Mouse (Mus musculus): ENCODE measurements around the gene Dapk1.

The Dapk1 gene

DNA sequence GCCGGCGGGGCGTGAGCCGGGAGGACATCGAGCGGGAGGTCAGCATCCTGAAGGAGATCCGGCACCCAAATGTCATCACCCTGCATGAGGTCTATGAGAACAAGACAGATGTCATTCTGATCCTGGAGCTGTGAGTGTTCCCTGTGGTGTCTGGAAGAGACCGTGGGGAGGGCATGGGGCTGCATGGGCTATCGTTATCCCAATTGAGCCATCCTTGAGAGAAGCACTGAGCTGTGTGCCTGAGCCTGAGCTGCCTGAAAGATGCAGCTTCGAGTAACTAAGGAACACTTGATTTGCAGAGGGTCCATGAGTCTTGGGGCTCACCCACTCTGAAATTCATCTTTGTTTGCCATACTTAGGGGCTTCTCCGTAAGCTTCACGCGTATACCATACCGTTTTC, 94.6 kb downstream of the Dapk1 start:
- WGBS = 71% methylated on average over 14 of the region's 14 CpGs

DNA sequence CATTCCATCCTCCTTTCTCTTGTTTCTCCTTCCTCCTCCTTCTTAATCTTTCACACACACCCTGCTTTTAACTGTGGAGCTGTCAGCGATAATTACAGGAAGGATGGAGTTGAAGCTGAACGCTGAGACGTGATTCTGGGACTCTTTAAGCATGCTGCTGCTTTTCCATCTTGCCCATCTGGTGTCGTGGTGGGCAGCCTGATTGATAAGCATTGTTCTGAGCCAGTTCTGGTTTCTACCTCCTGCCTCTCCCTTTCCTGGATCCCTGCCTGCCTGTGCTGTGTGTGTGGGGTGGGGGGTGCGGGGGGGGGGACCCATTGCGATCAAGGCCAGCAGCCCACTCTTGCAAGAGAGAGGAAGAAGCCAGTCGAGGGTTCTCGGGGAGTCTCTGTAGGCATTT, 95.0 kb downstream of the Dapk1 start:
- WGBS = 36% methylated on average over 8 of the region's 8 CpGs

DNA sequence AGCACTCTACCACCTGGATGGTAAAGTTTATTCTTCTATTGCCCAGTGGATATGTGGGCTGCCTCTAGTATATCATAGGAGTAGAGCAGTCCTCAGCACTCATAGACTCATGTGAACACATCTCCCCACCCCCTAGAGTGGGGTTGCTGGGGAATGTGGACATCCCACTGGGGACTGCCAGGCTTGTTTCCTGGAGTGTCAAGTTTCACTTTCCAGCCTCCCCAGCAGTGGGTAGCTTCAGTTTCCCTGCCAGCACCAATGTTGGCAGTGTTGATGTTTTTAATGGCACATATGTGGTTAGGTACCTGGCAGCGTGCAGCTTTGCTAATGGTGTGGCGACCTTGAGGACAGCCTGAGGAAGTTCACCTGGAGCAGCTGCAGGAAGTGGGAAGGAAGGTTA, 96.3 kb downstream of the Dapk1 start:
- WGBS = 68% methylated on average over 2 of the region's 2 CpGs

DNA sequence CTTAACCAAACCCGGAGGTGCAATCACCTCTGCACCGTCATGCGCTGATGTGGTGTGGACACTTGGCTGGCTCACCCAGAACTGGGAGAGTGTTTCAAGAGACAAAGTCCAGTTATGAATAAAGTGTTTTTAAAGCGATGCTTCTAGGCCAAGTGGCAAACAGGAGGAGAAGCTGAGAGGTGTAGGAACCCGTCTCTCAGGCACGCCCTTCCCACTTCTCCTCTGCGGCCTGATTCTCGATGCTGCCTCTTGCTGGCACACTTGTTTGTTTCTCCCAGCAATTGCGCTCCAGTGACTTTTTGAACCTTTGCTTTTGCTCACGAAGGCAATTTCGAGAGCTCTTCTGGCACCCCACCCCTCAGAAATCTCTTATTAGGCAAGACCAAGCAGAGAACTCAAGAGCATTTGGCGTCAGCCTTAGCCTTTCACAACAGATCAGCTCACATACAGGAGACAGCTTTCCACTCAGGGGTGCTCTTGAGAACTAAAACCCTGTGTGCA, 100.0 kb downstream of the Dapk1 start:
- WGBS = 74% methylated on average over 12 of the region's 12 CpGs

DNA sequence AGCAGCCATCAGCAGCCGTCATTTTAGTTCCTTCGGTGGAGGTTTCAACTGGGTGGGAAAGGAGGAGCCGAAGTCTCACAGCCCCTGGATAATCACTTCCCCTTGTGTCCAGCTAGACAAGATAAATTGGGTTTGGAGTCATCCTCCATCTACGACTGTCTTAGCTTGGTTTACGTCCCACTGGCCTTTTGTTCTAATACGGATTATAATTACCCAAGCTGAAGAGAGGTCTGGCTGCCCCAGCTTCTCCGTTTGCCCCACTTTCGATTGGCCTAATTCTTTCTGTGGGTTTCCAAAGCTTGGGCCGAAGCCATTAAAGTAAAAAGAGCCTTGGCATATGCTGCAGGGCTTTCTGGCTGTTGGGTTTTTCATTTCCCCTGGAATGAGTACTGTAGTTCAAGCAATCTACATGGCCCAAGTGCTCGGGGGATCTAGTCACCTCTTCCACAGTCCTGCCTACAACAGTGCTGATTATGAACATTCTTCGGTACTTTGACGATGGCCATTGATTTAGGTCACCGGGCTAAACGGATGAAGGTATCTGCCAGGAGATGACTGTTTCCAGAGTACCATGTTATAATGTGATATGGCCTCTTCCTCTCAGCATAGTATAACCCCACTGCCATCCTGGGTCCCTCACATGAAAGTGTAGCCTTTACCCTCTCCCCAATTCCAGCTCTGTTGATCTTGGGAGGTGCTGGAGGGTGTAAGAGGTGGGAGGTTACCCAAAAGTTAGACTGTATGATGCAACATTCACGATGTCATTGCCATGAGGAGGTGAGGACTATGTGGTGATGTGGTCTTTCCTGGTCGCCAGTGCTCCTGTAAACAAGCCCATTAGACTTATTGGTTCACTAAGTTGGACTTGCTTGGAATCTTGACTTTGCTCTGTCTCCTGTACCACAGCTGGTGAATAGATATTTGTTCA, 106.1 kb downstream of the Dapk1 start:
- WGBS = 62% methylated on average over 16 of the region's 16 CpGs

DNA sequence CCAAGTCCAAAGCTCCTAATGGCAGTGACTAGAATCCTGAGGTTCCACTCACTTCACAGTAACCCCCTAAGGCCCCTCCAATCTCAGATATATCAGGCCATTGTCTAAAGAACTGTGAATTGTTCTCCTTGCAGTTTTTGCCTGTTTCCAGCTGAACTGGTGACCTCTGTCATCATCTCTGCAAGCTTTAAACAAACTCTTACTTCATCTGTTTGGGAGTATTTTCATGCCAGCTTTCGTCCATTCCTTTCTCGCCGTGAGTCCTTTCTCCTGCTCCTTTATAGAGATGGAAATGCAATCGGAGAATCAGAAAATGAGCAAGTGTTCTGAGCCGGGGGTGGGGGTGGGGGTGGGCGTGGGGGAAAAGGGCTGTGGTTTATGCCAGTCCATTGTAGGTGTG, 107.4 kb downstream of the Dapk1 start:
- 42% methylated on average over 6 of the region's 6 CpGs for WGBS

DNA sequence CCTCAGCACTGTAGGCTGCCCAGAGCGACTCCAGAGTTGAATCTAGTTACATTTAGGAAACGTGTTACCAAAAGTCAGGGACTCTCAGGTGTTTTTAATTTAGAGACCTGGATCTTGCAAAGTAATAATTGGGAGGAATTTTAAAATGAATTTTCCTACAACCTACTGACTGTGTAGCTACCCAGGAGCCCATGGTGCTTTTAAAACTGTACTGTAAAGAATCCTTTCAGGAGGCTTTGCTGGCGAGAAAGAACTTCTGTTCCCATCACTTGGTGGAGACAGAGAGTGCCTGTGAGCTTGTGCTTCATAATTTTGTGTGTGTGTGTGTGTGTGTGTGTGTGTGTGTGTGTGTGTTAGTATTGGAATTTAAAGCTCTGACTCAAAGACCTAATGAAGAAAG, 109.2 kb downstream of the Dapk1 start:
- 66% methylated on average over 3 of the region's 3 CpGs for WGBS

DNA sequence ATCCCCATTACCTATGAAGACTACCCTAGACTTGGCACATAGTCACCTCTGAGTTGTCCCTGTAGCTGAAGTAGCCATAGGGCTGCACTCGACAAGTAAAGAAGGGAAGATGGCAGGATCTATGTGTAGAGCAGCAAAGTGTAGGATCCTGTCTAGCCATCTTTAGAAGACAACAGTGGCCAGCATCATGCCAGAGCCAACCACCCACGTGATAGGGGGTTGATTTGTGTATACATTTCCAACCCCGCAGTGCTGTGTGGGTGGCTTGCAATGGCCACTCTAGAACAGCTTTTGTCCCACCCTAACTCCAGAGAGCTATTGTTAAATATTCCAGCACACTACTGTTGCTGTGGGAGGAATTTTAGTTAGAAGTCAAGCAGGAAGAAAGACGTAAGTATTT, 111.8 kb downstream of the Dapk1 start:
- 60% methylated on average over 4 of the region's 4 CpGs for WGBS

DNA sequence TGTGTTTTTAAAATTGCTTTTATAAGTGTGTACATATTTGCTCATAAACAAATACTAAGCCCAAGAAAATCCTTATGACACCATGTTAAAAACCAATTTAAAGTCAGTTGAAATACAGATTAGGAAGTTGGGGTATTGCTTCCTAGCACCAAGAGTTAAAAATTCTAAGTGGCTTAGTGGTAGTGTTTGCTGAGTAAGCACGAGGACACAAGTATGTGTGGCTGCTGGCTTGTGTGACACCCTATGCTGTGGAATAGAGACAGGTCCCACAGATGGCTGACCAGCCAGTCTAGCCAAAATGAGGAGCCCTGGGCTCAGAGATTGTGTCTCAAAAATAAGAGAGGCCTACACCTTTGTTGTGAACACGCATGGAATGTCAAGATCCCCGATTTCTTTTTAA, 114.4 kb downstream of the Dapk1 start:
- 78% methylated on average over 3 of the region's 3 CpGs for WGBS

DNA sequence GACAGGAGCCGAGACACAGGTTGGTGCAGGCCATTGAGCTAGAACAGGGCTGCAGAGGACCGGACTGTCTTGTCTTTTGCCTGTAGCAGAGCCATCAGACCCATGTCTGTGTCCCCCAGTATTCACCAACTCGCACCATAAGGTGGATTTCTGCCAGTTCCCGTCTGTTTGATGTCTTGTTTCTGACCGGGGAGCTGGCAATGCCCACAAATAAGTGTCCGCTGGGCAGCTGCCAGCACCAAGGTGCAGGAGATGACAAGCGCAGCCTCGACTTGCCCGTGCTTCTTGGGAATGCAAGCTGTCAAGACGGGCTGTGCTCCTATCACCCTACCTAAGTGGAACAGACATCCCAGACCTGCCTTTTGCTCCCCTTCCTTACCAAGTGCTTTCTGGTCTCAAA, 115.7 kb downstream of the Dapk1 start:
- 72% methylated on average over 10 of the region's 10 CpGs for WGBS

DNA sequence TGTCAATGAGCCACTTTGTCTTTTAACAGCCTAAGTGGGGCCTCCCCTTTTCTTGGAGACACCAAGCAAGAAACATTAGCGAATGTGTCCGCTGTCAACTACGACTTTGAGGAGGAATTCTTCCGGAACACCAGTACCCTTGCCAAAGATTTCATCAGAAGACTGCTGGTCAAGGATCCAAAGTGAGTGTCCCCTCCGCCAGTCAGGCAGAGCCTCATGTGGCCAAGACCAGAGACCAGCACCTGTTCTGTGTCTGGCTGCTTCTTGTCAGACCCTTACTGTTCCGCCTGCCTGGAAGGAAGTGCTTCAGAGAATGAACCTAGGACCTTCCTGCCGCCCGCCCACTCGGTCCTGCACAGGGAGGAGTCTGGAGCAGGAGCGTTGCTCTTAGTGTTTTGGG, 117.8 kb downstream of the Dapk1 start:
- 84% methylated on average over 10 of the region's 10 CpGs for WGBS

DNA sequence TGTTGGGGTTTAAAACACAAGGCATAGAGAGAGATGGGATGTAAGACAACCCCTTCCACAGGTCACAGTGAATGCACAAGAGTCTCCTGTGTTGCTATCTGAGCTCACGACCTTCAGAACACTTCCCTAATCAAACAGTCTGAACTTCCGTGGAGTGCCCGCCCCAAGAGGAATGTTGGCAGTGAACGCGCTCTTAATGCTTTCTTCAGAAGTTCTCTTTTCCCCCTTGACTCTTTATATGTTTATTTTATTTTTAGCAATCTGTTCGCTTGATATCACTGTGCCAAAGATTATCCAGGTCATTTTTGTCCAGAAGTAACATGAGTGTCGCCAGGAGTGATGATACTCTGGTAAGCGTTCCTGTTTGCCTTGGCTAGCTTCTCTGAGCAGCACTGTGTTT, 121.0 kb downstream of the Dapk1 start:
- 76% methylated on average over 8 of the region's 8 CpGs for WGBS

DNA sequence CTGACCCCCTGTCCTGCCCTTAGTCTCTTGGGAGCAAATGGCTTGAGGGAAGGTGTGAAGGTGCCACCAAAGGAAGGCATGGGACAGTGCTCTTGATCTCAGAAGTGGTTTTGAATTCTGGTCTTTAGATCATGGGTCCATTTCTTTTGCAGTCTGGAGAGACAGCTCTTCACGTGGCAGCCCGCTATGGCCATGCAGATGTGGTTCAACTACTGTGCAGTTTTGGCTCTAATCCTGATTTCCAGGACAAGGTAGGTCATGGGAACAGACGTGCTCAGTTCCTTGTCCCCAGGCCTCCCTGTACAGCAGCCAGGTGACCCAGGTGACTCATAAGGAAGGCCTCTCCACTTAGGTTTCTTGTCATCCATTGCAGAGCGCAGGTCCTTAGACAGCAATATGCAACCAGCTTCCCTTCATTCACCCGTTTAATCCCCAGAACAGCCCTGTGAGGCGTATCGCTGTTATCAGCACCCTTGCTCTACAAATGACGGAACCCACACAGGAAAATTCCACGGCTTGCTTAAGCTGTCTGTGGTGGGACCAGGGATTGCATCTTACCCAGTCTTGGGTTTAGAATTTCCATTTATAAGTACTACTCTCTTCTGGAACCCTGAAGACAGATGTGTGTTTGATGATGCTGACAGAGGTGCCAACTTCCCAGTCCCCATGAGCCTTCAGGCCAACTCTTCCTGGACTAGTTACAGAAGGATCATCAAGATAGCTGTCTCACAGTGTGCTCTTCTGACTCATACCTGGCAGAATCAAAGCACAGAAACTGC, 126.7 kb downstream of the Dapk1 start:
- 83% methylated on average over 9 of the region's 9 CpGs for WGBS

DNA sequence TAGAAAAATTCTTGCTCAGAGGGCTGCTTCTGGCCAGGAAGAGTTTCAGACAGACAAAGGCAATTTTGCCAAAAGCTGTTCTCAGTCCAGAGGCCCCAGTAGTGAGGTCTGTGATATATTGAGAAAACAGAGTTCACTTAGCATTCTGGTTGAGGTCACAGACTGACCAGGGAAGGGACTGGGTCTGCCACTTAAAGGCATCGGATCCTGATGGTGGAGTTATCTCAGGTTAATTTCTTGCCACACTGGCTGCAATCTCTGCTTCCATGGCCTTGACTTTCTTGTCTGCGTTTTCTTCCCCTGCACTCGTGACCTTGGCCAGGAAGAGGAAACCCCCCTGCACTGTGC, 127.3 kb downstream of the Dapk1 start:
- 72% methylated on average over 3 of the region's 3 CpGs for WGBS

DNA sequence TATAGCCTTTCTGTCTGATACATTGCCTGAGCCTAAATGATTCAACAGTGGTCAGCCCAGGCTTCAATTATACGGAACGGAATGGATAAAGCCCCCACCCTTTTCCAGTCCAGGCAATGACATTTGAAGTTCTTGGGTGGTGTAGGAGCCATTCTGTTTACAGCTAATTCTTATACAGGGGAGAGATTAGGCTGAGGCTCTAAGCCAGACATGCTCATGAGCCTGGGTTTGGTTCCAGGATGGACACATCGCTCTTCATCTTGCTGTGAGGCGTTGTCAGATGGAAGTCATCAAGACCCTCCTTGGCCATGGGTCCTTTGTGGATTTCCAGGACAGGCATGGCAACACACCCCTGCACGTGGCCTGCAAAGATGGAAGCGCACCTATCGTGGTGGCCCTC, 128.8 kb downstream of the Dapk1 start:
- WGBS = 96% methylated on average over 7 of the region's 7 CpGs

DNA sequence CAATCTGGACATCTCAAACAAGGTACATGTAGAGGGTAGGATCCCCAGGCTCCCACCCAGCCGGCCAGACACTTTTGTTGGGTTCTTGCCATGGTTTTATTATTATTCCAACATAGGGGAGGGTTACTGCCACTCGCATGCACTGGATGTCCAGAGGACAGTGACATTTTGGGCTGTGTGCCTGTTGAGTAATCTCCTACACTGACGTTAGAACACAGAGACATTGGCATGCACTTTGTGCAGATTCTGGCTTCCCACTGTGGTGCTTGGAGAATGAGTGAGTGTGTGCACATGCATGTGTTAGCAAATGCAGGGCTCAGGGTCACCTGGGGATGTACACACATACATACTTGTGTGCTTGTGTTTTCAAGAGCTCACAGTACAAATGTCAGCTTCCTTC, 129.3 kb downstream of the Dapk1 start:
- WGBS = 77% methylated on average over 3 of the region's 3 CpGs

DNA sequence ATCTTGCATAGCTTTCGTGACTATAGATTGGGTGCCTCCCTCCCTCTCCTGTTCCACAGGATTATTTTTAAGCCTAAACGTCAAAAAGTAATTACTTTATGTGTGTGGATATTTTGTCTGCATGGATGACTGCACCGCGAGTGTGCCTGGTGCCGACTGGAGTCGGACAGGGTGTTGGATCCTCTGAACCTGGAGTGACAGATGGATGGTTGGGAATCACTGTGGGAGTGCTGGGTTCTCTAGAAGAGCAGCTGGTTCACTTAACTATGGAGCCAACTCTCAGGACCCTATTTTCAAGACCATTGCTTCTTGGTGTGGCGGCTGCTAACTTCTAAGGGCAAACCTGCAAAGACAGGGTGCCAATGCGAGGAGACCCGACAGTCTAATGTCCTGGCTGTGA, 133.6 kb downstream of the Dapk1 start:
- 65% methylated on average over 9 of the region's 9 CpGs for WGBS

DNA sequence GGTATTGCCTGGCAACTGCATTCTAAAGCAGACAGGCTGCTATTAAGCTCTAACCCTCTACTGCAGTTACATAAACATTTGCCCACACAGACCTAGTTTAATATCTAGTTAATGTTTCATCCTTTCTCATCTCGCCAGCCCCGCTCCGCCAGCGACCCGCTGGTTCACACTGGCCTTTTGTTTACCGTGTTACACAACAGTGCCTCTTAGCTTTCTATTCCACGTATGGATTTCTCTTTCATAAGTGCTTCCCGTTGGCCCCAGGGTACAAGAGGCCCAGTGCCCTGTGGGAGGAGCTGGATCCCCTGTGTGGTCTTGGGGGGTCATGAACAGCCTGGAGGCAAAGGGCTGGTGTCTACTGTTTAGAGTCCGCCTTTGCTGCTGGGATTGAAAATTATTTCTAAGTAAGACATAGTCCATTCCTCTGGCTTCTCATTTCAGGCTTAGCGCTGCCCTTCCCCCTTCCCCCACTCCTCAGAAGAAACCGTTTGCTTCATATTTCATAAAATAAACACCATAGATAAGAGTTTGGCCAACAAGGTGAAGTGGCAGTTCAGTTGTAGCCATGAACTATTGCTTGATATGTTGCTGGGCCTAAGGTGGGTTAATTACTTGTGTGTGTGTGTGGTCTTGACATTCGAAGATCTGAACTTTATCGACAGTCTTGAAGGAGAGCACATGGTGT, 134.8 kb downstream of the Dapk1 start:
- WGBS = 73% methylated on average over 13 of the region's 13 CpGs

DNA sequence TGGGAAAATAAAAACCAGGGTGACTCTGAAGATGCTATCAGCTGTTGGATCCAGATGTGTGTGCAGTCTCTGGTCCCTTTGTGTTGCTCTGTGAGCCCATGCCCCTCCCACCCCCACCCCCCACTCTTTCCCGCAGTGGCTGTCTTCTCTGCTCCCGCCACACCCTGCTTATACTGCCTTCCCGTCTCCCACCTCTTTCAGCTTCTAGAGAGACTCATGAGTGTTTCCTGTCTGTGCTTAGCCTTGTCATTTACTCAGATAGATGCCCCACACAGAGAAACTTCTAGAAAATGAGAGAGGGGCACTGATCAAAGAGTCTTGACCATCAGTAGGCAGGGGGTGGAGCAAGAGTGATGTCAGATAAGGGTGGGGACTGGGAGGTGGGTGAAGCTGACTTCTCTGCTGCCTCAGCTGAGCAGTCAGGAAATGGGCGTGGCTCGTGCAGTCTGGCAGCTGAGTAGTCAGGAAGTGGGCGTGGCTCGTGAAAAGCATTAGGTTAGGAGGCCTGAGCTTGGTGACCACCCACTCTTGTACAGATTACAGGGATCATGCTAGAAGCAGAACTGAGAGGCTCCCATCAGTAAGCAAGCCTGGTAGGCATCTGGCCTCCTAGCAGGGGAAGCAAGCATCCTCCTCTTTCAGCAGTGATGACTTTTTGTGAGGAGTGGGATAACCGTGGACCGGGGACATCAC, 136.0 kb downstream of the Dapk1 start:
- 18% methylated on average over 9 of the region's 9 CpGs for WGBS

DNA sequence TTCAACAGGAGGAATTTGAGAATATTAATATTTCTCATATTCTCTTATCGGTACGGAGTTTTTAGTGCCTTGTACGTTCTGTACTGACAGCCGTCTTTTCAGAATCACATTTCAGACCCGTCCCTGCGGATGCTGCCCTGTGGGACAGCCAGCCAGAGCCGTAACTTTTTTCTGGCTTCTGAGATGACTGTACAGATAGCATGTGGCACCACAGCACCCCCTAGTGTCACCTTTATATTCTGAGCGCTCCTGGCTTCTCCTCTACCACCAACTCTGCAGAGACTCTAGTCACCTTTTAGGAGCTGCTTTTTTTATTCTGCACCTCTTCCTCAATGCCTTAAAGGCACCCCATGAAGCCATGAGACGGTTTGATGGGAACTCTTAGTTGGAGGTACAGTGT, 136.7 kb downstream of the Dapk1 start:
- WGBS = 6% methylated on average over 9 of the region's 9 CpGs

DNA sequence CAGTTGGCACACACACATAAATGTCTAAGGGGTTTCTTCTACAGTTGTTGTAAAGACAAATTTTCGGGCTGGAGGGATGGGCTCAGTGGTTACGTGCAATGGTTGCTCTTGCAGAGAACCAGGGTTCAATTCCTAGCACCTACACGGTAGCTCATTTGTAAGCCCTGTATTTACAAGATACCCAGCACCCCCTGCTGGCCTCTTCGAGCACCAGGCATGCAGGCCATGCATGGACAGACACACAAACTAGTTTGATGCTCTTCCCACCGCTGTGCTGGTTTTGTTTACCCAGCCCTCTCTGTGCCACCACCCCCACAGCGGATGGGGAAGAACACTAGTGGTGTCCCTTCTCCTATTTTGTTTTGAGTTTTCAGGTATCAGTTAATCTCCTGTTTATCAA, 138.5 kb downstream of the Dapk1 start:
- WGBS = 95% methylated on average over 6 of the region's 6 CpGs

DNA sequence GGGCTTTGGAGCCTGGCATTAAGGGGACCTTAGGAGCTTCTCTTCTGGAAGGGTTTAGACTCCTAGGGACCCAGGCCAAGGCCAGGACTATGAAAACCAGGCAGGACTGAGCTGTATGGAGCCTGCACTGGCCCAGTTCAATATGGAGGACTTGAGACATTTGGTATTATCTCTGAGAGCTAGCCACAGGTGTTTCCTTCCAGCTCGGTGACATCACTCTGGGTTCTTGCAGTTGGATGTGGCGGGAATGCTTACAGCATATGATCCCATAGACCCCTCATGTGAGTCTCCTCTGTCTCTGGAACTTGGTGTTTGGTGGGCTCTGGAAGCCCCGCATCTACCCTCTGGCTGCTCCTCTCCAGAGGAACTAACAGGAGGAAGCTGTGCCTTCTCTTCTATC, 140.9 kb downstream of the Dapk1 start:
- WGBS = 89% methylated on average over 3 of the region's 3 CpGs
